Mouse (Mus musculus) cerebellum, postnatal 14 days (tissue): ENCODE results near the gene Coa7.

Source experiments
- DNase-seq, 2 experiments: peaks; one replicate each; pipeline ENCODE4 v3.0.0; 2021; ENCODE audit warnings: mixed read lengths in 2 of 2

Gene Coa7

DNA sequence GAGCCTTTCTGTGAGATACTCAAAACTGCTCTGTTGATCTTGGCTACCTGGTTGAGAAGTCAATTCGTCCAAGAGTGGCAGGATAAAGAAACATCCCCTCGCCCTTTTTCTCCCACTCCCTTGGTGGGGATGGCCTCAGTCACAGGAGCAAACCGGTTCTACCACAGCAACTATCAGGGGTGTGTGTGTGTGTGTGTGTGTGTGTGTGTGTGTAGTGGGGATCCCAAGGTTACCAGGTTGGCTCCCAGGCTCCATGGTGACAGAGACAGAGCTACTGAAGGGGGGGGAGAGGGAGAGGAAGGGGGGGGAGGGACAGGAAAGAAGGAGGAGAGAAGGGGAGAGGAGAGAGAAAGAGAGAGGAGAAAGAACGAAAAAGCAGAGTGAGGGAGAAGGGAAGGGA lies 59.2 kb downstream of the Coa7 start:
- DNase-seq: peak in 1 of 2 experiments; percentile 28

DNA sequence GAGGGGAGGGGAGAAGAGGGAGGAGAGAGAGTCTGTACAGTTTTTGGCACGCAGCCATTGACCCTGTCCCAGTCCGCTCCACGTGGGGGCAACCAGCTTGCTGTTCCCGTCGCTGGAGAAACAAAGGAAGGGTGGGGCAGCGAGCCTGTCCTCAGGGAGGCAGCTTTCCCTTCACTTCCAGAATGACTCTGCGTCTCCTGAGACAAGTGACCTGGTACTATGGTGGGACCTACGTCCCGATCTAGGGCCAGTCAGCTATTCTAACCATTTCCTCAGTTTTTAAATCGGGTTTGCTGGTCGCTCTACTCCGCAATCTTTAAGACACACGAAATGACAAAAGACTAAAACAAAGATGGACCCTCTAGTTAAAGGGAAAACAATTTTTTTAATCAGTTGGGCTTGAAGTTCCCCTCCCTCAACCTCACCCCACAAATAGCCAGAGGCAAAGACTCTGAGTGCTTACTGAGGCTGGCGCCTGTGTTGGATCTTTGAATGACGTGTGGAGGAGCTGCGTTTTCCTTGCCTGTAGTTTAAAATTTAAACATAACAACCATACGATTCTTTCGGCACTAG lies 59.8 kb downstream of the Coa7 start:
- peak; percentile 64 to 78 for DNase-seq

DNA sequence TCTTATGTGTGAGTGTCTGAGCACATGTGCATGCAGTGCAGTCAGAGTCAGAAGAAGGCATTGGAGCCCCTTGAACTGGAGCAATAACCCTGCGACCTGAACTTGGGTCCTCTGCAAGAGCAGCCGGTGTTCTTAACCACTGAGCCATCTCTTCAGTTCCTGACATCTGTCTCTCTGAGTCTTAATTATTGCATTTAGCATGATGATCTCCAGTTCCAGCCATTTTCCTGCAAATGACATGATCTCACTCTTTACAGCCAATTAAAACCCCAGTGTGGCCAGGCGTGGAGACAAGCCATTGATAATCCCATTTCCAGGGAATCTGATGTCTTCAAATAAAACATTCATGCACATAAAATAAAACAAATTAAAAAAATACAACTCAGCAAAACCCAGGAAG lies 60.8 kb downstream of the Coa7 start:
- DNase-seq: no peak

DNA sequence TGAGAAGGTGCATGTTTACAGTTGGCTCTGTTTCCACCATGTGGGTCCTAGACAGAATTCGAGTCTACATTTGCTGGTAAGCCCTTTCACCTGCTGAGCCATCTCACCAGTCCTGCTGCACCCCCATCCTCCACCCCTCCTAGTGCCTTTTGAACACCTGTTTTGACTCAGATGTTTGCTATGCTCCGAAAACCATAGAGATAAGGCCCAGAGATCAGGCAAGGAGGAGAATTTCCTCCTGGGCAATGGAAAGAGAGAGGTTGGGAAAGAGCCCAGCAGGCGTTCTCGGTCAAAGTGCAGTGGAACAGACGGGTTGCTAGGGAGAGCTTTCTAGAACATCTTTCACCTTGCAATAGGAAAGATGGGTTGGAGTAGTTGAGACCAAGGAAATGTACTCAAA lies 63.2 kb downstream of the Coa7 start:
- DNase-seq: no peak
